Mouse (Mus musculus): ENCODE measurements at regions not wholly inside any gene's neighbourhood (a gene's known extent, or its start where the extent isn't known, plus 50 kb on each side); places are given as distances from the start of the nearest gene placed in this dataset.

DNA sequence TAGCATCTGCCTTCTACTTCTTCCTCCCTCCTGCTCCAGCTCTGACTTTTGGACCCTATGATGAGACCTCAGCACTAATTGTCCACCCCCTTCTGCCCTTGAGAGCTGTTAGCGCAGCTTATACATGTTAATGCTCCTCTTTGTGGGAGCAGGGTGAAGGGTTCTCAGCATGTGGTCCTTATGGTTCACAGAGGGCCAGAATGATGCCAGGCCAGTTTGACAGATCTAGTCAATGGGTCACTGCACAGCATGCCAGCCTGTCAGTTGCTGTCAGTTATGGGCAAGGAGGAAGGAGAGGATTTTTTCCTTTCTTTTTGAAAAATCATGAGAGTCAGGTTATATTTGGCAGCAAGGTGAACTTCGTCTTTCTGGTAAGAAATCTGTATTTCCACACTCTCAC is 68.4 kb downstream of the 4931417E11Rik start:
- H3K9me3 ChIP-seq = no peaks in the 10 kb centered on the region
- H3K4me1 ChIP-seq = no peaks in the 10 kb centered on the region
- no peak for DNase-seq (ENCODE audit: low spot score)
- H3K27me3 ChIP-seq (replicated peaks; ENCODE audit: low read depth, poor library complexity, severe bottlenecking) = no peaks in the 10 kb centered on the region
- H3K27ac ChIP-seq (replicated peaks) = no peak overlapping the region
- H3K4me3 ChIP-seq = no peak overlapping the region
- WGBS = 76% methylated on average over 2 of the region's 2 CpGs
- no peaks in the 10 kb centered on the region for H3K36me3 ChIP-seq (replicated peaks)

DNA sequence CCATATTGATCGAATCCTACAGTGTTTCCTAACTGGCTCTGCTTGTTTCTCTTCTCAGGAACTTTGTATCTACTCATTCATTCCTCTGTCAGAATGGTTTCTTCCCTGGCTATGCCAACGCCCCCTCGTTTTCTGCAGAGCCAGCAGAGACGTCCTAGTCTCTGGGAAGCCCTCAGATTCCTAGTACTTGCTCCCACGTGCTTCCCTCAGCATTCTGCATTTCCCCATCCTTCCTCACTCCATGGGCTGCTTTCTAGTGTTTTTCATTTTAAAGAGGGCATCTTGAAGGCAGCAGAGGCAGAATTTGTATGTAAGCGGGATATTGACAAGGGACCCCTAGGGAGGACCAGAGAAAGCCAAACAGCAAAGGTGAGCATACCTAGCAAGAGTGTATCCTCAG is 80.2 kb downstream of the 4931417E11Rik start:
- 59% methylated on average over 6 of the region's 6 CpGs for WGBS
- Histone ChIP-seq H3K27me3 (replicated peaks; ENCODE audit: low read depth, poor library complexity, severe bottlenecking) (no peaks in the 10 kb centered on the region), H3K36me3 (replicated peaks) (no peaks in the 10 kb centered on the region), H3K27ac (replicated peaks) (no peak overlapping the region), H3K4me3 (no peak overlapping the region), H3K9me3 (no peaks in the 10 kb centered on the region), H3K4me1 (no peaks in the 10 kb centered on the region)
- no peak for DNase-seq (ENCODE audit: low spot score)

DNA sequence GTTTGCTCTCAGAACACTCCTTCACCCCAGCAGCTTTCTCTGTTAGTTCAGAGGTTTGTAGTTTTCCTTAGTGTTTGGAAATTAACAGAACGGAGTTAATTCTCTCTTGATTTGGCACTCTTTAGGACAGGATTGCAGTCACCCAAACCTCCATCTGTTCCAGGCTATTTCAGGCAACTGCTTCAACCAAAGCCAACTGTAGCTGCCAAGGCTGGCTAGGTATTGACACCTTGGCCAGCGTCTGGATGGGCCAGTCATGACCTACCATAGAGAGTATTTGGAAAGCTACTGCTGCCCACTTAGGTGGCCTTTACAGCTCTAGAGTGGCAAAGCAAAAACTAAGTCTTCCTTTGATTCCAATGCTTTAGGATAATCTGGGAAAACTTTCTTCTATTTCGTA is 83.2 kb downstream of the 4931417E11Rik start:
- WGBS = 90% methylated on average over 3 of the region's 3 CpGs
- no peak overlapping the region for H3K4me3 ChIP-seq
- H3K4me1 ChIP-seq = no peaks in the 10 kb centered on the region
- DNase-seq (ENCODE audit: low spot score) = no peak
- H3K36me3 ChIP-seq (replicated peaks) = no peaks in the 10 kb centered on the region
- H3K27me3 ChIP-seq (replicated peaks; ENCODE audit: low read depth, poor library complexity, severe bottlenecking) = no peaks in the 10 kb centered on the region
- no peak overlapping the region for H3K27ac ChIP-seq (replicated peaks)
- no peaks in the 10 kb centered on the region for H3K9me3 ChIP-seq

DNA sequence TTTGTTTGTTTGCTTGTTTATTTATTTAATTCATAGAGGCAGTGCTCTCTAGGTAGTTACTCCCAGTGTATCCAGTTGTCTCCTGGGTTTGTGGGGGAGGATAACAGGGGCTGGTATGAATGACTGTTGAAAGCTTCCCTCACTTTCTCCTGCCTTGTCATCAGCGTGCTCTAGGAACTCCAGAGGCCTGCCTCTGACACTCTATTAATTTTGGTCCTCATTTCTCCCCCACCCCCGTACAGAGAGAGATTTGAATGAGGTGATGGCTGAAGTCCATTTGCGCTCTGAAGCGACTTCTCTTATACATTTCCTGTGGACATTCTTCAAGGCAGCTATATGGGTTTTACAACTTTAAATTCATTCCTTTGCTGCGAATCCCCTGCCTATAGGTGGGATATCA is 89.6 kb downstream of the 4931417E11Rik start:
- H3K4me1 ChIP-seq = no peaks in the 10 kb centered on the region

DNA sequence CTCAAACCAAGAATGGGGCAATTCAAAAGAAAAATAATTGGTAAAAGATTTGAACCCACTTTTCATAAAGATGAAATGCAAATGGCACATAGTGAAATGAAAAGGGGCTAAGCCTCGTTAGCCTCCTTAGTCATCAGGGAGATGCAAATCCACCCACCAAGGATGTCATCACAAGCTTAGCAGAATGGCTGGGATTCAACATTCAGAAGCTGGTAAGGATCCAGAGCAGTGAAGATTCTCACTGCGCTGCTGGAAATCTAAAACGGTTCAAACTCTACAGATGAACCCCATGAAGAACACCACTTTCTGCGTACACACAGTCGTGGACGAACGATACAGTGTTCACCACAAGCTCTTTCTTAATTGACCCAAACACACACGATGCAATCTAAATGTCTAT is 91.6 kb downstream of the 4931417E11Rik start:
- no peak for DNase-seq (ENCODE audit: low spot score)
- H3K36me3 ChIP-seq (replicated peaks) = no peaks in the 10 kb centered on the region
- H3K4me3 ChIP-seq = no peak overlapping the region
- no peaks in the 10 kb centered on the region for H3K27me3 ChIP-seq (replicated peaks; ENCODE audit: low read depth, poor library complexity, severe bottlenecking)
- WGBS = 93% methylated on average over 8 of the region's 8 CpGs
- H3K27ac ChIP-seq (replicated peaks) = no peak overlapping the region
- H3K4me1 ChIP-seq = no peaks in the 10 kb centered on the region
- H3K9me3 ChIP-seq = peaks cover 7% of the 10 kb centered on the region; the same call in 1 of the 2 replicates

More for the DNA sequence above, 89.6 kb downstream of the 4931417E11Rik start:
- H3K4me3 ChIP-seq = no peak overlapping the region
- H3K27me3 ChIP-seq (replicated peaks; ENCODE audit: low read depth, poor library complexity, severe bottlenecking) = no peaks in the 10 kb centered on the region
- H3K9me3 ChIP-seq = peaks cover 7% of the 10 kb centered on the region; the same call in 1 of the 2 replicates
- 91% methylated on average over 5 of the region's 5 CpGs for WGBS
- H3K27ac ChIP-seq (replicated peaks) = no peak overlapping the region
- no peaks in the 10 kb centered on the region for H3K36me3 ChIP-seq (replicated peaks)
- no peak for DNase-seq (ENCODE audit: low spot score)

DNA sequence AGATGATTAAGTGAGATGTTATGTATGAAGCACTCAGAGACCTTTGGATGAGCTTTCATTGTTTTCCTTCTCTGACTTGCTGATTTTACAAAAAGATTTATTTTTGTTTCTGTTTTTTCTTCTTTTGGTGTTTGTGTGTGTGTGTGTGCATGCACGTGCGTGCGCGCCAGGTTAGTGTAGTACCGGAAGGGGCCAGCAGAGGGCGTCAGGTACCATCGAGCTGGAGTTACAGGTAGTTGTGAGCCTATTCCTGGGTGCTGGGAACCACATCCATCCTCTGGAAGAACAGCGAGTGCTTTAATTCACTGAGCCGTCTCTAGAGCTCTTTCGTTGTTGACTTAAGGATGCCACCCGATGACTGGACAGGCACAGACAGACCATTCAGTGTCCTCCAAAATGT is 93.2 kb downstream of the 4931417E11Rik start:
- no peak overlapping the region for H3K27ac ChIP-seq (replicated peaks)
- no peaks in the 10 kb centered on the region for H3K27me3 ChIP-seq (replicated peaks; ENCODE audit: low read depth, poor library complexity, severe bottlenecking)
- 93% methylated on average over 11 of the region's 11 CpGs for WGBS
- H3K4me3 ChIP-seq = no peak overlapping the region
- no peak for DNase-seq (ENCODE audit: low spot score)
- H3K9me3 ChIP-seq = peaks cover 7% of the 10 kb centered on the region; the same call in 1 of the 2 replicates
- no peaks in the 10 kb centered on the region for H3K4me1 ChIP-seq
- no peaks in the 10 kb centered on the region for H3K36me3 ChIP-seq (replicated peaks)

DNA sequence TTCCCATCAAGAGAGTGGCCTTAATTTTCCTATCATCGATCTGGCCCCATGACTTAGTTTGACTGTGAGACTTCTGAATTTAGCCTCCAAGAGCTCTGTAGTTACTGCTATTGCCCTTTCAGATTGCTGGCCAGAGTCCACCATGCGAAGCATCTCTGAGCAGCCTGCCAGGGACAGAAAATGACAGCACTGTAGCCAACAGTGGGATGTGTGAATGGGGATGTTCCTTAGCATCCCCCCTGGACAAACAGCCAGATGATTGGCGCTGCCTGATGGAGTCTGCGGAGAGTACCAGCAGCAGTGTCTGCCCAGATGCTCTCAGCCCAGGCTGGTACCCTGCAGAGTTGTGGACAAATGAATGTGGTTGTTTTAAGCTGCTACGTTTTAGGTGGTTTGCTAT is 96.6 kb downstream of the 4931417E11Rik start:
- 87% methylated on average over 5 of the region's 5 CpGs for WGBS
- no peak for DNase-seq (ENCODE audit: low spot score)
- H3K9me3 ChIP-seq = peaks cover 7% of the 10 kb centered on the region; the same call in 1 of the 2 replicates

DNA sequence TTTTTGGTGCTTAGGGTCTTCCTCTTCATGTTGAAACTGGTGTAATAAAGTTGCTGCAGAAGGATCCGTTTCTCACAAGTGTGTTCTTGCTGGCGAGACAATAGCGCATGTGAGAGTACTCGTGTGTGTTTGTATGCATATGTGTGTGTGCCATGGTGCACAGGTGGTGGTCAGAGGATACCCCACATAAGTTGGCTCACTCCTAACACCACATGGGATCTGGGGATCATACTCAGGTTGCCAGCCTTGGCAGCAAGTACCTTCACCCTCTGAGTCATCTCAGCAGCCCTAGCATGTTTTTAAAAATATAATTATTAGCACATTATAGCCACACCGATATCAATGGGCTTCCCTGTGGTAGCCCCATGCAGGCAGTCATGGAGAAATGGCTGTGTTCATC is 97.6 kb downstream of the 4931417E11Rik start:
- DNase-seq (ENCODE audit: low spot score) = no peak
- WGBS = 93% methylated on average over 5 of the region's 5 CpGs
- H3K4me3 ChIP-seq = no peak overlapping the region
- H3K9me3 ChIP-seq = peaks cover 7% of the 10 kb centered on the region; the same call in 1 of the 2 replicates
- no peaks in the 10 kb centered on the region for H3K36me3 ChIP-seq (replicated peaks)
- peaks cover 6% of the 10 kb centered on the region for H3K4me1 ChIP-seq
- H3K27me3 ChIP-seq (replicated peaks; ENCODE audit: low read depth, poor library complexity, severe bottlenecking) = peaks cover 19% of the 10 kb centered on the region
- no peak overlapping the region for H3K27ac ChIP-seq (replicated peaks)

More for the DNA sequence above, 96.6 kb downstream of the 4931417E11Rik start:
- H3K4me3 ChIP-seq = no peak overlapping the region
- H3K4me1 ChIP-seq = peaks cover 6% of the 10 kb centered on the region
- no peak overlapping the region for H3K27ac ChIP-seq (replicated peaks)
- no peaks in the 10 kb centered on the region for H3K36me3 ChIP-seq (replicated peaks)
- peaks cover 17% of the 10 kb centered on the region for H3K27me3 ChIP-seq (replicated peaks; ENCODE audit: low read depth, poor library complexity, severe bottlenecking)

DNA sequence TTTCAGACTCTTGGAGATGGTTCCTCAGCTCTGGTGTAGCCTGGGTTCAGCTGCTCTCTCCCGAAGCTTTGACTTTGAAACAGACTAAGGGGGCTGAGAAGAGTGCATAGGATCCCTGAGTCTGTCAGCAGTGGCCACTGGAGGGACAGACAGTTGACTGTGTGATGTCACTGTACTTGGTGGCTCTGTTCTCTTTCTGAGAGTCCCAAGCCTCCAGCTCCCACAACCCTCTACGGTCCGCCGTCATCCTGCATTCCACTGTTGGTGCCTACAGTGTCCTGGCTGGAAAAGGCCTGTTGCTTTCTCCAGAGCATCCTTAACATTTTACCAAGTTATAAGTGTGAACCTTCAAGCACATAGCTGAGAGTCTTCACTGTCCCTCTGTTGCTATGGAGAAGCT is 98.6 kb downstream of the 4931417E11Rik start:
- H3K36me3 ChIP-seq (replicated peaks) = no peaks in the 10 kb centered on the region
- H3K4me3 ChIP-seq = no peak overlapping the region
- H3K27me3 ChIP-seq (replicated peaks; ENCODE audit: low read depth, poor library complexity, severe bottlenecking) = peaks cover 22% of the 10 kb centered on the region
- 93% methylated on average over 4 of the region's 4 CpGs for WGBS
- no peaks in the 10 kb centered on the region for H3K9me3 ChIP-seq
- H3K27ac ChIP-seq (replicated peaks) = no peak overlapping the region
- peaks cover 6% of the 10 kb centered on the region for H3K4me1 ChIP-seq
- no peak for DNase-seq (ENCODE audit: low spot score)

DNA sequence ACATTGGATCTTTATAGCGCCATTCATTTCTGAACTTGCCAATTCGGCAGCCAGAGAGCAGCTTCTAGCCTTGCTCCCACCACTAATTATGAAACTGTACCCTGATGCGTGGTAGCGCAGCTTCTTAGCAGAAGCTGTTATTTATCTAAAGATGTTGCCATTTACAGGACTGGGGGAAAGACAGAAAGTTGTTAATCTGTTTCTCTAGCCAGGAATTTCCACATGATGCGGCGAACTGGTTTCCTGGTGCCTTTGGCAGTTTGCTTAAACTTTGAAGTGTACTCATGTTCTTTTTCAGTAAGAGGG is 100.7 kb downstream of the 4931417E11Rik start:
- no peak for DNase-seq (ENCODE audit: low spot score)
- Histone ChIP-seq H3K27me3 (replicated peaks; ENCODE audit: low read depth, poor library complexity, severe bottlenecking) (peaks cover 22% of the 10 kb centered on the region), H3K36me3 (replicated peaks) (no peaks in the 10 kb centered on the region), H3K9me3 (no peaks in the 10 kb centered on the region), H3K27ac (replicated peaks) (no peak overlapping the region), H3K4me1 (peaks cover 6% of the 10 kb centered on the region), H3K4me3 (peak overlapping the region; percentile 38)
- 26% methylated on average over 6 of the region's 6 CpGs for WGBS

DNA sequence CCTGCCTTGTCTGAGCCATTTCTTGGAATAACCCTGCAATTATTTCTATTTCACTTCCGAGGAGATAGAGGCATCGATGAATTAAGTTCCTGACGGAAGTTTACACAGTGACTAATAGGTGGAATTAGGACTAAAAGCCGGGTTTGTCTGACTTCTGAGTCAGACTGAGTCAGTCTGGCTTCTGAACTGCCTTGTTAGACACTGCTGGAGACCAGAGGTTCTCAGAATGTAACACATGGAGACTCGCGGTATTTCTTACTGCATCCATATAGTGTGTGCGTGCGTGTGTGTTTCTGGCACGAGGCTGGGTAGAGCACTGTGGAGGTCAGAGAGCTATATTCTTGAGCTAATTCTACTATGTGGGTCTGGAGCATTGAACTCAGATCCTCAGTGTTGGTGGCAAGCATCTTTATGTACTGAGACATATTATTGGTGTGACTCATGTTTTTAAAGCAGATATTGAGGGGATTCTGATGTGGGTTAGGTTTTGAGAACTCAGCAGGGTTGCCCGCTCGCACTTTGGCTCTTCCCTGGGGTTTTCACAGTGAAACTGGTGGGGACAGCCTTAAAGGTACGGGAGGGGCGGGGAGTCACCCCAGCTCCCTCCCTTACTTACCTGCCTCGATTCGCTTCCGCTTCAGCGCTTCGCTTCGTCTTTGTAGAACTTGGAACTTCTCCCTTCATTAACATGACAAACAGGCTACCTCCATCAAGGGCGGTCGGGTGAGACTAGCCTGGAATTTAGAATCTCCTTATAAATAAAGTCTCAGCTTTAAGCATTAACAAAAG is 101.2 kb downstream of the 4931417E11Rik start:
- no peak for DNase-seq (ENCODE audit: low spot score)
- Histone ChIP-seq H3K27me3 (replicated peaks; ENCODE audit: low read depth, poor library complexity, severe bottlenecking) (peaks cover 22% of the 10 kb centered on the region), H3K4me1 (peaks cover 6% of the 10 kb centered on the region), H3K36me3 (replicated peaks) (no peaks in the 10 kb centered on the region), H3K9me3 (no peaks in the 10 kb centered on the region), H3K4me3 (peak overlapping the region; percentile 38), H3K27ac (replicated peaks) (no peak overlapping the region)
- 10% methylated on average over 21 of the region's 21 CpGs for WGBS

DNA sequence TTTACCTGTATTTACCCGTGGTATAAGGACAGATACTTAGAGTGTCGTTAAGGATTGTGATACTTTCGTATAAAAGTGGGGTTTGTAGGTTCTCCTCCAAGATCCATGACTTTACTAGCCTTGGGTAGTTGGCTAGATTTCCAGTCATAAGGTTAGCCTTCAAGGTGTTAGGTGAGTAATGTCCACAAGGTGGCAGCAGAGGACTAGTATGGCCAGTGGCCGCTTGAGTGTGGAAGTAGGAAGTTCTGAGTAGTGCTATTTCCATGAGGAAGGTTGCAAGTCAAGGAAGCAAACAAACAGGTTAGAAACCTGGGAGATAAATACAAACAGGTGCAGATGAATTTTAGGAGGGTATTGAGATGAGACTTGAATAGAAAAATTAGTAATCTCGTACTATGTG is 101.9 kb downstream of the 4931417E11Rik start:
- H3K4me1 ChIP-seq = peaks cover 6% of the 10 kb centered on the region
- peaks cover 22% of the 10 kb centered on the region for H3K27me3 ChIP-seq (replicated peaks; ENCODE audit: low read depth, poor library complexity, severe bottlenecking)
- H3K4me3 ChIP-seq = 0 out of 2 replicates have a peak overlapping the region, but pooled peaks have one; percentile 38
- DNase-seq (ENCODE audit: low spot score) = peak; percentile 78
- H3K36me3 ChIP-seq (replicated peaks) = no peaks in the 10 kb centered on the region
- H3K9me3 ChIP-seq = no peaks in the 10 kb centered on the region
- H3K27ac ChIP-seq (replicated peaks) = no peak overlapping the region
- 5% methylated on average over 5 of the region's 5 CpGs for WGBS

DNA sequence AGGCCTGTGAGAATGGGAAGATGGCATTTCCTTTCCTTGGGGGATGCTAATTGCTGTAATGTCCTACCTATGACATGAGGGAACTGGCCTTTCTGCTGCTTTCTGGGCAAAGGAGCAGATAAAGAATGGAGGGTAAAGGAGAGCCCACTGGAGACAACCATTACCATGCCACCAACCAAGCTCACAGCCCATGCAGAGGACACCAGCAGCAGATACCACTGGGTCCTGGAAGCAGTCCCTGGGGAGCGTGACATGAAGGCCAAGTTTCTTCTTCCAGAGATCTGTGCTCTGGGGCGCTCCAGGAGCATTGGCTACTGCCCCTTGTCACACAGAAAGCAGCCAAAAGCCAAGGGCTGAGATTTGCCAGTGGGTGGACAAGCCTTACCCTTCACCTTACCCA is 102.8 kb downstream of the 4931417E11Rik start:
- Histone ChIP-seq H3K36me3 (replicated peaks) (no peaks in the 10 kb centered on the region), H3K27ac (replicated peaks) (no peak overlapping the region), H3K4me1 (peaks cover 6% of the 10 kb centered on the region), H3K27me3 (replicated peaks; ENCODE audit: low read depth, poor library complexity, severe bottlenecking) (peaks cover 22% of the 10 kb centered on the region), H3K9me3 (no peaks in the 10 kb centered on the region), H3K4me3 (no peak overlapping the region)
- no peak for DNase-seq (ENCODE audit: low spot score)
- WGBS = 88% methylated on average over 2 of the region's 2 CpGs

All from embryonic facial prominence, embryonic 10.5 days (tissue).